Mouse (Mus musculus) frontal cortex, postnatal 25 days (tissue): ENCODE measurements at regions not wholly inside any gene's neighbourhood (a gene's known extent, or its start where the extent isn't known, plus 50 kb on each side); places are given as distances from the start of the nearest gene placed in this dataset.
"Not testable (repeated sequence)": the region's sequence is repeated elsewhere in the genome, so short reads cannot be mapped to it uniquely, and the experiment has no call there.

Source experiments
- DNase-seq, 2 experiments: peaks; one replicate each; pipeline ENCODE4 v3.0.0; 2022; ENCODE audit warnings: low spot score in 2 of 2

DNA sequence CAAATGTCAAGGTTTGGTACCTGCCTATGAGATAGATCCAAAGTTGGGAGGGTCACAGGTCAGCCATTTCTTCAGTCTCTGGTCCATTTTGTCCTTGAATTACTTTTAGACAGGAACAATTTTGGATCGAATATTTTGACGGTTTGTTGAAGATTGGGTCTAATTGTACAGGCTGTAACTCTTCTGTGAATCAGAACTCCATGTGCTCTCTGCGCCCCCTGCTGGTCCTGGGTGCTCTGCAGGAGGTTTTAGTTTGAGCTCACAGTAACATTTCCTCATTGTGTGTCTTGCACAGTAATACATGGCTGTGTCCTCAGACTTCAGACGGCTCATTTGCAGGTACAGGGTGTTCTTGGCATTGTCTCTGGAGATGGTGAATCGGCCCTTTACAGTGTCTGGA lies 158.1 kb downstream of the Adam6a start:
- DNase-seq, result not testable (repeated sequence)

- not testable (repeated sequence) for DNase-seq
These were observed 172.7 kb downstream of the Adam6a start for GRCm38 (mm10) chr12:113716406-113716805.

- DNase-seq, result no peak
These were observed 192.1 kb downstream of the Adam6a start for GRCm38 (mm10) chr12:113735847-113736246.

GRCm38 (mm10) chr12:113746277-113746676 lies 202.6 kb downstream of the Adam6a start:
- no peak for DNase-seq

DNA sequence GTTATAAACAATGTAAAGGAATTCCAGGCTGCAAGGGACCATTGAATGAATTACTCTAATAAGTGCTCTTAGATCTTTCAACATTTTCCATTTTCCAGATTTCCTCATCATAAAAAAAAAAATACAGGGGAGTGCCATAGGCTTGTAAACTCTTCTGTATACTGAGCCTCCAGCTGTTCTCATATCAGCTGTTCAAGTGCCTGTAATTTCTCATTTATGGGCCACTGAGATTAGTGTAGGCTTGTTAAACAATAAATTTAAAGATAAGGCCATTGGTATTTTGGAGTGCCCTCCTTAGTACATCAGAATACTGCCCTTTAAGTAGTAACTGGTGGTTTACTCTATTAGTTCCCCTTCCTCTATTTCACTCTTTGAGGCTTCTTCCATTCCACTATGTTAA lies 204.3 kb downstream of the Adam6a start:
- DNase-seq, result no peak

DNA sequence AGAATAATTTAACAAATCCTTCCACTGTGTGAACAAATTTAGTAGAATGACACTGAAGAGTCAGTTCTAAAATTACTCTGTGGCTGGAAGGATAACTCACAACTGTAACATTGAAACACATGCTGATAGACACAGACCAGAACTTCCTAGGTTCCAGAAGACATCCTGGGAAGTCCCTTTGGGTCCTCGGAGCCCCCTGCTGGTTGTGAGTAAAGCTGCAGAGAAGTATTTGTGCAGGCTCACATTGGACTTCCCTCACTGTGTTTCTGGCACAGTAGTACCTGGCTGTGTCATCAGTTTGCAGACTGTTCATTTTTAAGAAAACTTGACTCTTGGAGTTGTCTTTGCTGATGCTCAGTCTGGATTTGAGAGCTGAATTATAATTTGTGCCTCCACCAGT lies 225.9 kb downstream of the Adam6a start:
- no peak for DNase-seq

- DNase-seq, result not testable (repeated sequence)
These were observed 252.2 kb downstream of the Adam6a start for GRCm38 (mm10) chr12:113795876-113796275.

DNA sequence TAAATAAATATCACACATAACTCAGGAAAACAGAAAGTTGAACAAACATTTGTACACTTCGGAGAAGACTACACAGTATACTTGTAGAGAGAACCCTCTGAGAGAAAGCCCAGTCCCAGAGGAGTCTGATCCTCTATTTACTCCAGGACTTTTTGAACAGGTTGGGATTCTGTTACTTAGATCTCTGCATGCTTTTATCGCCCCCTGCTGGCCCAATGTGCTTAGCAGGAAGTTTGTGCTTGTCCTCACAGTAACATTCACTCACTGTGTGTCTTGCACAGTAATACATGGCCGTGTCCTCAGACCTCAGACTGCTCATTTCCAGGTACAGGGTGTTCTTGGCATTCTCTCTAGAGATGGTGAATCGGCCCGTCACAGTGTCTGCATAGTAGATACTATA lies 282.7 kb downstream of the Adam6a start:
- no peak for DNase-seq

DNA sequence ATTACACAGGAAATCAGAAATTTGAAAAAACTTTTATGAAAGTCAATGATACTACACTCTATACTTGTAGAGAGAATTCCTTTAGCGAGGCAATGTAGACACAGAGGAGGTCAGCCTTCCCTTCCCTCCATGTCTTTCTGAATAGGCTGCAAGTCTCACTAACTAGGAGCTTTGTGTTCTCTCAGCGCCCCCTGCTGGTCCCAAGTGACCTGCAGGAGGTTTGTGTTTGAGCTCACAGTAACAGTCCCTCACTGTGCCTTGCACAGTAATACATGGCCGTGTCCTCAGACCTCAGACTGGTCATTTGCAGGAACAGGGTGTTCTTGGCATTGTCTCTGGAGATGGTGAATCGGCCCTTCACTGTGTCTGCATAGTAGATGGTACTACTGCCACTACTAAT lies 315.2 kb downstream of the Adam6a start:
- DNase-seq, result no peak

GRCm38 (mm10) chr12:113878826-113879225 lies 335.1 kb downstream of the Adam6a start:
- no peak for DNase-seq

GRCm38 (mm10) chr12:113896152-113896551 lies 352.4 kb downstream of the Adam6a start:
- DNase-seq, result no peak

GRCm38 (mm10) chr12:113906459-113906858 lies 362.8 kb downstream of the Adam6a start:
- no peak for DNase-seq

GRCm38 (mm10) chr12:113907751-113908150 lies 364.0 kb downstream of the Adam6a start:
- no peak for DNase-seq

- no peak for DNase-seq
These were observed 368.1 kb downstream of the Adam6a start for GRCm38 (mm10) chr12:113911770-113912169.

DNA sequence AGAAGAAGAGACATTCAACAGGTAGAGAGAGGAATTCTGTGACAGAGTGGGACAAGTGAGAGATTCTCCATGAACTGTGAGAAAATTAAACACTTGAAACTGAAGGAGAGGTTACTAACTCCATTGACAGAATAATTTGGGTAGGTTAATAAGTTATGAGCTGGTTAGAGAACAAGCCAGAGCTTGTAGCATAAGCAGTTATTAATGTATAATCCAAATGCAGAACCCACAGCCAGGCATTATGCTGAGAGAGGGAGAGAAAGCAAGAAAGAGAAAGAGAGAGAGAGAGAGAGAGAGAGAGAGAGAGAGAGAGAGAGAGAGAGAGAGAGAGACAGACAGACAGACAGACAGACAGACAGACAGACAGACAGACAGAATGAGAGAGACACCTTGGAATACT lies 397.0 kb downstream of the Adam6a start:
- DNase-seq, result no peak

- DNase-seq, result not testable (repeated sequence)
These were observed 400.1 kb downstream of the Adam6a start for GRCm38 (mm10) chr12:113943661-113944327.

DNA sequence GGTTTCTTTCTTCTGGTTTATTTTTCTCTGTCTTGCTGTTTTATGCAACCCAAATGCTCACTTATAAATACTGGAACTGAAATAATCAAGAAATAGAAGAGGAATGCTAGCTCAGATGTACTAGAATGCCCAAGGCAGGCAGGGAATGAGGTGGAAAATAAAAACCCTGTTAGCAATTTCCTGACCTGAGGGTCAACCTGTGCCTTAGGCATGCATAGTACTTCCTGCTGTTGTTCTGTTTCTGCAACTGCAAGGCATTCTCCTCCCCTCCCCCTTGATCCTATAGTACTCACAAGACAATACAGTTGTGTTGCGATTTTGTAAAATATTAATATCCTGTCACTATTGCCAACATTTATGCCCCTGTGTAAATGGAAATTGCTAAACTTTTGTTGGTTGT lies 402.1 kb downstream of the Adam6a start:
- DNase-seq, result not testable (repeated sequence)

- not testable (repeated sequence) for DNase-seq
These were observed 404.3 kb downstream of the Adam6a start for GRCm38 (mm10) chr12:113948017-113948416.

- DNase-seq, result no peak
These were observed 430.6 kb downstream of the Adam6a start for GRCm38 (mm10) chr12:113974271-113974670.

- DNase-seq, result peak; percentile 63 to 71
These were observed 437.9 kb downstream of the Adam6a start for GRCm38 (mm10) chr12:113981613-113982012.

- DNase-seq, result no peak
These were observed 443.7 kb downstream of the Adam6a start for GRCm38 (mm10) chr12:113987233-113987990.

- DNase-seq, result no peak
These were observed 448.7 kb downstream of the Adam6a start for GRCm38 (mm10) chr12:113992425-113992824.

DNA sequence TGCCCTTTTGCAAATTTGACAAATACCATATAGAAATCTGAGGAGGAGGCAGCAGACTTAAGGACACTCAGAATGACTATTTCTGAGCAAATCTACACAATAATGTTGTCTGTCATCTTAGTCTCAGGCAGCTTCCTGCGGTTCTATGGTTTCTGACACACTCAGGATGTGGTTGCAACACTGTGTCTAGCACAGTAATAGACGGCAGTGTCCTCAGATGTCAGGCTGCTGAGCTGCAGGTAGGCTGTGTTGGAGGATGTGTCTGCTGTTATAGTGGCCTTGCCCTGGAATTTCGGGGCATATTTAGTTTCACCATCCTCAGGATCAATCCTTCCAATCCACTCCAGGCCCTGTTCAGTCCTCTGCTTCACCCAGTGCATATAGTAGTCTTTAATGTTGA lies 450.6 kb downstream of the Adam6a start:
- DNase-seq, result not testable (repeated sequence)
